Mouse (Mus musculus) B cell, adult 2 months (primary cell): ENCODE data around the gene C1qtnf5.
"Not testable (repeated sequence)": the region's sequence is repeated elsewhere in the genome, so short reads cannot be mapped to it uniquely, and the experiment has no call there.

Experiments used
- DNase-seq, 2 experiments: peaks; one replicate each; pipeline ENCODE4 v3.0.0; 2022

C1qtnf5 gene

GRCm38 (mm10) chr9:44106596-44106995, 449 bp upstream of the C1qtnf5 start:
- no peak for DNase-seq

- no peak for DNase-seq
These were observed 623 bp downstream of the C1qtnf5 start for GRCm38 (mm10) chr9:44107557-44108179.

- DNase-seq: no peak
These were observed 1.4 kb downstream of the C1qtnf5 start for GRCm38 (mm10) chr9:44108269-44109055.

- peak; percentile 85 to 86 for DNase-seq
These were observed 2.5 kb downstream of the C1qtnf5 start for GRCm38 (mm10) chr9:44109360-44110095.

GRCm38 (mm10) chr9:44111909-44112308, 4.9 kb downstream of the C1qtnf5 start:
- DNase-seq: not testable (repeated sequence)

GRCm38 (mm10) chr9:44113105-44113789, 6.2 kb downstream of the C1qtnf5 start, which contains the start of the genes Gm49380 and Rnf26:
Gene Gm49380, minus strand, starts transcription at chr9:44113500.
Gene Rnf26, minus strand, starts transcription at chr9:44113517.
- DNase-seq: peak; percentile 92 to 94

- DNase-seq: no peak
These were observed 7.4 kb downstream of the C1qtnf5 start for GRCm38 (mm10) chr9:44114453-44114852.

- DNase-seq: no peak
These were observed 8.6 kb downstream of the C1qtnf5 start for GRCm38 (mm10) chr9:44115599-44115998.

GRCm38 (mm10) chr9:44116182-44116581, 9.1 kb downstream of the C1qtnf5 start:
- DNase-seq: no peak

- DNase-seq: peak; percentile 70 to 72
These were observed 12.0 kb downstream of the C1qtnf5 start for GRCm38 (mm10) chr9:44119011-44119410.

- DNase-seq: no peak
These were observed 13.0 kb downstream of the C1qtnf5 start for GRCm38 (mm10) chr9:44119948-44120465.

GRCm38 (mm10) chr9:44124317-44124716, 17.3 kb downstream of the C1qtnf5 start:
- peak; percentile 29 to 44 for DNase-seq

GRCm38 (mm10) chr9:44125026-44125425, 18.0 kb downstream of the C1qtnf5 start:
- no peak for DNase-seq

- DNase-seq: peak; percentile 89 to 90
These were observed 18.7 kb downstream of the C1qtnf5 start for GRCm38 (mm10) chr9:44125546-44126428.

GRCm38 (mm10) chr9:44126746-44127145, 19.7 kb downstream of the C1qtnf5 start:
- DNase-seq: no peak

- DNase-seq: no peak
These were observed 20.3 kb downstream of the C1qtnf5 start for GRCm38 (mm10) chr9:44127351-44127801.

GRCm38 (mm10) chr9:44129633-44130032, 22.6 kb downstream of the C1qtnf5 start:
- DNase-seq: no peak

GRCm38 (mm10) chr9:44130034-44130433, 23.0 kb downstream of the C1qtnf5 start:
- peak; percentile 73 to 76 for DNase-seq

- peak; percentile 21 to 28 for DNase-seq
These were observed 23.7 kb downstream of the C1qtnf5 start for GRCm38 (mm10) chr9:44130581-44131275.

GRCm38 (mm10) chr9:44131276-44131590, 24.2 kb downstream of the C1qtnf5 start:
- DNase-seq: no peak

- no peak for DNase-seq
These were observed 25.2 kb downstream of the C1qtnf5 start for GRCm38 (mm10) chr9:44132200-44132599.
